Mouse (Mus musculus): Measurements from ENCODE around the gene Celf1. TPM values are rescaled to one million over a fixed set of nuclear protein-coding genes. Genes with fewer than 3 reads are reported as not detected.
A peak's percentile ranks its signal among the peaks of the same experiment; 100 is the strongest.
"Not testable (repeated sequence)": the region's sequence is repeated elsewhere in the genome, so short reads cannot be mapped to it uniquely, and the experiment has no call there.

Celf1 gene
- 10 to 100 TPM; 54.1 to 61.9 TPM for total RNA-seq (2021)
- long read RNA-seq, experiment 1, full-length matches to known transcripts = 3 of 18 reads
- long read RNA-seq, experiment 1, partial matches to known transcripts = 0 of 18 reads
- long read RNA-seq, experiment 1, other reads (novel, unspliced or antisense) = 15 of 18 reads
- long read RNA-seq, experiment 2, full-length matches to known transcripts = 5 of 19 reads
- long read RNA-seq, experiment 2, partial matches to known transcripts = 0 of 19 reads
- long read RNA-seq, experiment 2, other reads (novel, unspliced or antisense) = 14 of 19 reads

DNA sequence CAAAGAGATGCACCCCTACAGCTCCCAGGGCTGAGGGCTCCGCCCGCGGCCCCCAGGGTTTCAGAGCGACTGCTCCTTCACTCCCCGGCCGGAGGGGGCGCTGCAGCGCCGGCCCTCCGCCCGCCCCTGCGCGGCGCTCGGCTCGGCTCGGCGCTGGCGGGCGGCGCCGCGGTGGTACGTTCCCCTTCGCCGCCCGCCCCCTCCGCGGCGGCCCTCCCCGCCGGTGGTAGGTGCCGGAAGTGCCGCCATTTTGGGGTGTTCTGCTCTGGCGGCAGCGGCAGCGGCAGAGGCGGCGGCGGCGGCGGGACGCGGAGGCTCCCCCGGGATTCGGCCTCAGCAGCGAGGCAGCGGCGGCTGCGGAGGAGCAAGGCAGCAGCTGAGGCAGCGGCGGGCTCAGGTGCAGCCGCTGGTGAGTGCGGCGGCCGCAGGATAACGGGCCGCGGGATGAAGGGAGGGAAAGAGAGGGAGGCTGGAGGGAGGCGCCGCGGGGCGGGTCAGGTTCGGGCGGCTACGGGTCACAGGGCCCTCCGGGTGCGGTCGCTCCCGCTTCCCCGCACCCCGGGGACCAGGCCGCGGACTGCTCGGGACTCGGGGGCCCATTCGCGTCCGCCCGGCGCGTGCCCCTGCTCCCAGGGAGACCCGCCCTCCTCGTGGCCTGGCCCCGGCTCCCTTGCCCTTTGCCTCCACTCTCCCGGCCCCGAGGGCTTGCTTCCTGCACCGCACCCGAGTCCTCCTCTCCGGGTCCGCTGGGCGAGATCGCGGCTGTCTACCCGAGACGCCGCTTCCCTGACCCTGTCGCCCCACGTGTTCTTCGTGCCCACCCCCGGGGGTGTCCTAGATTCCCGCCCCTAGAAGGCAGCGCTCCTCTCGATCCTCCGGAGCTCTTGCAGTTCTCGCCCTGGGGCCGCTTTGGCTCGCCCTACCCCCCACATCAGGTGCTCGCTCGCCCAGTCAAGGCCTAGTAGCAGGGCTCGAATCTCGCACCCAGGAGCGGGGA, at the start of gene Celf1:
Gene Celf1, plus strand, starts transcription at position 150 of the 997 bp plus-strand sequence.
- DNase-seq = peak; percentile 83

GRCm38 (mm10) chr2:90893673-90894298, 46.4 kb upstream of the Celf1 start:
- no peak for DNase-seq

GRCm38 (mm10) chr2:90894299-90894677, 45.9 kb upstream of the Celf1 start:
- DNase-seq = not testable (repeated sequence)

DNA sequence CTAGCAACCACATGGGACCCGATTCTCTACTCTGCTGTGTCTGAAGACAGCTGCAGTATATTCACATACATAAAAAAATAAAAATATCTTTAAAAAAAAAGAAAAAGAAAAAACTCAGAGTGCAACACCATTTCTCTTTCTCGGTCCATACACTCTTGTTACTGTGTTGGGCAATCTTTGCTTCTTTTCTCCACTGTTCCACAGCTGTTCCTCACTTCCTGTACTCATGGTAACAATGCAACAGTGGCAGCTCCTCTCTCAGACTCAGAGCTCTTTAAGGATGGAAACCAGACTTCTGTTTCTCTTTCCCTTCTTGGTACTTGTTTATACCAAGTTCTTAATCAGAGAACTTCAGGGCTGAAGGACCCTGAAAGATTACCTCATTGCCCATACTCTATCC, 36.8 kb upstream of the Celf1 start:
- no peak for DNase-seq

GRCm38 (mm10) chr2:90904076-90904855, 35.9 kb upstream of the Celf1 start, which contains the start of the genes Kbtbd4 and Ndufs3:
Gene Kbtbd4 (plus strand): TSS chr2:90904740.
Gene Ndufs3 (minus strand): TSS chr2:90904827.
- peak; percentile 83 for DNase-seq

GRCm38 (mm10) chr2:90904856-90905224, 35.3 kb upstream of the Celf1 start:
- no peak for DNase-seq

GRCm38 (mm10) chr2:90906721-90907120, 33.5 kb upstream of the Celf1 start:
- no peak for DNase-seq

GRCm38 (mm10) chr2:90910861-90911260, 29.3 kb upstream of the Celf1 start:
- no peak for DNase-seq

DNA sequence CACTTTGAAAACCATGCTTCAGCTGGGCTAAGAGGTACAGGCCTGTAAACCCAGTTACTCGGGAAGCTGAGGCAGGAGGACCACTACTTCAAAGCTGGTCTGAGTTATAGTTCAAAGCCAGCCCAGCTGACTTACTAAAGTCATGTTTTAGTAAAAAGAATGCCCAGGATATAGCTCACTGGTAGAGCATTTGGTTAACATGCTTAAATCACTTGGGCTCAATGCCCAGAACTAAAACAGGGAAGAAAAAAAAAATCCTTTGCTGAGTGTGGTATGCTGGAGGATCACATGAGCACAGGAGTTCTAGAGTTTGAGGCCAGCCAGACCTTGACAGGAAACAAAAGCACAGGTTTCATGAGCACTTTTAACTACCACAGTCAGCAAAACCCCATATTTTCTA, 28.5 kb upstream of the Celf1 start:
- no peak for DNase-seq

DNA sequence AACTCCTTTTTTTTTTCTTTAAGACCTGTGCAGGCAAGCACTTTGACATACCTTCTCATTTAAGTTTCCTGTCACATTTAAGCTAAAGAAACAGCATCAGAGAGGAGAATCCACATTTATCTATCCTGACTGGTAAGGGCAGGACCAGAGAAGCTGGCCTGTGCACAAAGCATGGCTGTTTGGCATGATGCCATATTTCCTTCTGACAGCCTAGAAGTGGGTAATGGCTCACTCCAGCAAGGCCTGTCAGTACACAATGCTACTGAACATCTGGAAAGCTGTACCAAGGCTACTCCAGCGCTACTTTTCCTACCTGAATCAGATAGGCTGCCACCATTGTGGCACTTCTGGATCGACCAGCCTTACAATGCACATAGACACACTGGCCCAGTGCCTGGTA, 26.5 kb upstream of the Celf1 start:
- DNase-seq = no peak

DNA sequence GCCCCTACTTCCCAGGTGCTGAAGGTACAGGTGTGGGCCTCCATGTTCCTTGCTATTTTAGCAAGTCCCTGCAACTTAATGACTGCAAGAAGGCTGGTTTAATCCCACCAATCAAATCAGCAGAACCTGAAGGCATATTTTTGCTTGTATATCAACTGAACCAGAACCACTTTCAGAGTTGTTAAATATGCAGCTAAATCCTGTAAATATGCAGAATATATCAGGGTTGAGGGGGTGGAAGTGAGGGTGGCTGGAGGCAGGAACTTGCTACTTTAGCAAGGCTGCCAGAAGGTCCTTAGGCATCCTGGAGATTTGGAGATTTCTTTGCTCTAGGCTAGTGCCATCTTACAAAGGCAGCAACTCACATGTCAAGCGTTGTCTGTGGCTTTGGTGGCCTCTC, 24.7 kb upstream of the Celf1 start:
- no peak for DNase-seq

- no peak for DNase-seq
Observed at GRCm38 (mm10) chr2:90916560-90917232, 23.5 kb upstream of the Celf1 start.

DNA sequence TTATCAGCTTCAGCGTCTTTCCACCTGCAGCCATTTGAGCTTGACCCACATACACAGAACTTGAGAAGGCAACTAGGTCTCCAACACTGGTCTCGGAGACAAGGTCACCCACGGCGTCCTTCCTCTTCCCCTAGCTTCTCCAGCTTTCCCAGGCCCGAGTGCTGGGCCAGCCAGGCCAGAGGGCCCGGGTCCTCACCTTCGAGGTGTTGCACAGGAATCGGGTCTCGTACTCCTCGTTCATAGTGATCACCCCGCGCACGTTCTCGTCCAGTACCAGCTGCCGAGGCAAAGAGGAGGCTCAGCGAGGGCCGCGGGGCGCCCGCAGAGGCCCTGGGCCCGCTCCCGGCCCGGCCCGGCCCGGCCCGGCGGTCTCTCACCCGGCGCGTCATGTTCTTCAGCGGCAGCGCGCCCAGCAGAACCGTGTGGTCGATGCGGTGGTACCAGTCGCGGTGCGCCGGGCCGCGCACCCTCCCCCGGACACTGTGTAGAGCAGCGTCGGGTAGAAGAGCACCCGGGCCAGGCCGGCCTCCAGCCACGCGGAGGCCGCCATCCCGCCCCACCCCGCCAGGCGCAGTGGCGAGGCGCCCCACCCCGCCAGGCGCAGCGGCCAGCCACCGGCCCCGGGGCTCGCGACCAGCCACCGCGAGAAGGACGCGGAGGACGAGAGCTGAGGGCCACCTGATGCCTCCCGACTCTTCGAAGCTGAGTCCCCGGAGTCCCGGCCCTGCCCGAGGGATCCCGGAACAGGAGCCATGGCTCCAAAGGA, 22.8 kb upstream of the Celf1 start:
- peak; percentile 86 for DNase-seq

DNA sequence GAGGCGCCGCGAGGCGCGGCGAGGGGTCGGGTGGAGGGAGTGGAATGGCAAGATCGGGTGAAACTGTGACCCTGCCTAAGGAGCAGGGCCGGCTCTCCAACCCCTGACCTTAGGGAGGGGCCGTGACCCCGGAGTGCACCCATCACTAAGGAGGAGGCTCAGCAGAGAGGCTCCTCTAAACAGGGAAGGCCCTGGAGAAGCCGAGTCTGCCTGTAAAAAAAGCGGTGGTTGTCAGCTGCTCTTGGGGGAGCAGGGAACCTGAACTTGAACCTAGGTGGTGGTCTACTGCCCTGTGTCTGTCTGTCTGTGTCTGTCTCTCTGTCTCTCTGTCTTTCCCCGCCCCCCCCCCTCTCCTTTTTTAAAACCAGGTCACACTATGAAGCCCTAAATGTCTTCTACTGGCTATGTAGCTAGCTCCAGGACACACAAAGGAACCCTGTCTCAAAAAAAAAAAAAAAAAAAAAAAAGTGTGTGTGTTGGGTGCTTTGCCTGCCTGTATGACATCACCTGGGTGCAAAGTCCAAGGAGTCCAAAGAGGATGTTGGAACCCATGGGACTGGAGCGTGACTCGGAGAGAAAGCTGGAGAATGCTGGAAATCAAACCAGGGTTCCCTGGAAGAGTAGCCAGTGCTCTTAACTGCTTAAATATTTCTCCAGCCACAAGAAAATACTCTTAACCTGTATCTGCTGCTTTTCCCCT, 22.0 kb upstream of the Celf1 start:
- no peak for DNase-seq

DNA sequence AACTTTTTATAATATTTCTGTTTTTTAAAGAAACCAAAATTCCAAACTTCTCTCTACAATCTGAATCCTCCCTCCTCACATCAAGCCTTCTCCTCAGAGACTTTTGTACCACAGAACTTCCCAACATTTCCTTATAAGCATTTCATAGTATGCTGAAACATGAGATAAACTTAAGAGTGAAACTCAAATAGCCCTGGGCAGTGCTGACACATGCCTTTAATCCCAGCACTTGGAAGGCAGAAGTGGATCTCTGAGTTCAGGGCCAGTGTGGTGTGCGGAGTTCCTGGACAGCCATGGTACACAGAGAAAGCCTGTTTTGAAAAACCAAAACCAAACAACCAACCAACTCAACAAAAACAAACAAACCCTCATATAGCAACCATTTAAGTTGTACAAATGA, 19.0 kb upstream of the Celf1 start:
- DNase-seq = no peak

DNA sequence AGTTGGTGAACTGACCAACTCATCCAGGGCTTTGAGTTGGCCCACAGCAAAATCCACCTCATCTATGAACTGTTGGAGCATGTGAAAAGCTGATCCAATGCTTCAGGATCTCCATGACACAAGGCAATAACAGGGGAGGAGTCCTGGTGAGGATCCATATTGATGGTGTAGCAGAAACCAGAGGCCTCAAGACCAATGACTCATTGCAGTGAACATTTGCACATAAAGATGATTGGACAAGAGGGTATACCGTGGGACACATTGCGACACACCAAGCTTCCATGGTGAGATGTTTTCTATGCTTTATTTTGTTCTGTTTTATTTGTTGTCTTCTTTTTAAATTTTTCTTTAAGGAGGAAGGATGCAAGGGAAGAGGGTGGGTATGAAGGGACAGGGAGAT, 17.5 kb upstream of the Celf1 start:
- DNase-seq = no peak

- DNase-seq = no peak
Observed at GRCm38 (mm10) chr2:90928566-90928965, 11.6 kb upstream of the Celf1 start.

DNA sequence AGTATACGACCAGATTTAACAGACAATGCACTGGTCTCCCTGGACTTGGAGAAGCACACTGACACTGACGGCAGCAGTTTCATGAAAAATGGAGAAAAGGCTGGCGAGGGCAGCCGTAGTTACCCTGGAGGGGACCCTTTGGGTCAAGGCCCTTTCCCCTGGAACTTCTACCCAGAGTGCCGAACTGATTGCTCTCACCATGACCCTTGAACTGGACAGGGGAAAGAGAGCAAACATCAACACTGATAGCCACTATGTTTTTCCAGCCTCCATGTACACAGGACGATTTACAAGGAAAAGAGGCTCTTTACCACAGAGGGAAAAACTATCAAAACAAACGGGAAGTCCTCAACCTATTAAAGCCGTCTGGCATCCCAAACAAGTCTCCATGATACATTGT, 8.4 kb upstream of the Celf1 start:
- DNase-seq = no peak

- no peak for DNase-seq
Observed at GRCm38 (mm10) chr2:90932273-90932672, 7.9 kb upstream of the Celf1 start.

- no peak for DNase-seq
Observed at GRCm38 (mm10) chr2:90938362-90938761, 1.8 kb upstream of the Celf1 start.
